Mouse (Mus musculus) CD4-positive helper T cell, adult 2 months (primary cell): ENCODE measurements around the gene E2f8.

Experiments used
- DNase-seq: peaks from one replicate; pipeline ENCODE4 v3.0.0-alpha.2; 2012; ENCODE audit warnings: low read depth, missing footprints, low spot score

The E2f8 gene

GRCm38 (mm10) chr7:48891029-48891428 lies 9.6 kb upstream of the E2f8 start:
- no peak for DNase-seq

- DNase-seq: no peak
Measured at GRCm38 (mm10) chr7:48888751-48889150, 7.4 kb upstream of the E2f8 start.

GRCm38 (mm10) chr7:48887973-48888372 lies 6.6 kb upstream of the E2f8 start:
- DNase-seq: no peak

- DNase-seq: no peak
Measured at GRCm38 (mm10) chr7:48884266-48884611, 2.8 kb upstream of the E2f8 start.

GRCm38 (mm10) chr7:48883525-48884265 lies 2.3 kb upstream of the E2f8 start:
- no peak for DNase-seq

- DNase-seq: peak; percentile 8
Measured at GRCm38 (mm10) chr7:48881971-48882609, 694 bp upstream of the E2f8 start.

GRCm38 (mm10) chr7:48880591-48881481 lies 560 bp downstream of the E2f8 start:
- peak; percentile 95 for DNase-seq

- DNase-seq: peak; percentile 31
Measured at GRCm38 (mm10) chr7:48879574-48879973, 1.8 kb downstream of the E2f8 start.

- DNase-seq: no peak
Measured at GRCm38 (mm10) chr7:48877786-48878390, 3.5 kb downstream of the E2f8 start.

- DNase-seq: peak; percentile 64
Measured at GRCm38 (mm10) chr7:48876526-48876925, 4.9 kb downstream of the E2f8 start.

- no peak for DNase-seq
Measured at GRCm38 (mm10) chr7:48875096-48875495, 6.3 kb downstream of the E2f8 start.

GRCm38 (mm10) chr7:48871292-48871691 lies 10.1 kb downstream of the E2f8 start:
- no peak for DNase-seq

GRCm38 (mm10) chr7:48870579-48871180 lies 10.7 kb downstream of the E2f8 start:
- no peak for DNase-seq

- no peak for DNase-seq
Measured at GRCm38 (mm10) chr7:48870144-48870543, 11.3 kb downstream of the E2f8 start.

- no peak for DNase-seq
Measured at GRCm38 (mm10) chr7:48867576-48867975, 13.8 kb downstream of the E2f8 start.

GRCm38 (mm10) chr7:48864671-48865458 lies 16.5 kb downstream of the E2f8 start:
- no peak for DNase-seq

GRCm38 (mm10) chr7:48864199-48864598 lies 17.2 kb downstream of the E2f8 start:
- no peak for DNase-seq

- DNase-seq: no peak
Measured at GRCm38 (mm10) chr7:48861796-48862195, 19.6 kb downstream of the E2f8 start.

- DNase-seq: no peak
Measured at GRCm38 (mm10) chr7:48860948-48861347, 20.4 kb downstream of the E2f8 start.

- DNase-seq: no peak
Measured at GRCm38 (mm10) chr7:48859362-48859761, 22.0 kb downstream of the E2f8 start.

GRCm38 (mm10) chr7:48858257-48858656 lies 23.1 kb downstream of the E2f8 start:
- no peak for DNase-seq
